Mouse (Mus musculus) liver, embryonic 15.5 days (tissue): ENCODE data around the gene Tbx2. TPM values are rescaled to one million over a fixed set of nuclear protein-coding genes. Genes with fewer than 3 reads are reported as not detected.

Experiments used
- ATAC-seq: fragments of 200-750 bp; cut with Nextera tagmentation; 2 replicates; pipeline ENCODE4 v1.8.0; 2017; ENCODE audit warnings: moderate number of reproducible peaks, mild to moderate bottlenecking, moderate library complexity; ENCODE audit not compliant: insufficient read depth
- H3K27ac ChIP-seq: fragments of 300-500 bp; sonication (generic); replicated peaks from 2 replicates; pipeline ENCODE4 v1.5.1; 2015; ENCODE audit warnings: mild to moderate bottlenecking, inconsistent platforms
- H3K27me3 ChIP-seq: fragments of 300-500 bp; sonication (generic); 2 replicates; pipeline ENCODE4 v1.6.1; 2015; ENCODE audit warnings: mild to moderate bottlenecking, inconsistent platforms
- H3K36me3 ChIP-seq: fragments of 300-500 bp; sonication (generic); replicated peaks from 2 replicates; pipeline ENCODE4 v1.6.1; 2015; ENCODE audit warnings: moderate library complexity, mild to moderate bottlenecking, inconsistent platforms
- H3K4me1 ChIP-seq: fragments of 300-500 bp; sonication (generic); replicated peaks from 2 replicates; pipeline ENCODE4 v1.6.1; 2015; ENCODE audit warnings: inconsistent platforms
- H3K4me2 ChIP-seq: fragments of 300-500 bp; sonication (generic); 2 replicates; pipeline ENCODE4 v1.6.1; 2015; ENCODE audit warnings: moderate library complexity, mild to moderate bottlenecking, inconsistent platforms
- H3K4me3 ChIP-seq: fragments of 300-500 bp; sonication (generic); replicated peaks from 2 replicates; pipeline ENCODE4 v1.5.1; 2015; ENCODE audit warnings: mild to moderate bottlenecking, inconsistent platforms
- H3K9ac ChIP-seq: fragments of 300-500 bp; sonication (generic); 2 replicates; pipeline ENCODE4 v1.6.1; 2015; ENCODE audit warnings: moderate library complexity, mild to moderate bottlenecking, inconsistent platforms
- H3K9me3 ChIP-seq: fragments of 300-500 bp; sonication (generic); replicated peaks from 2 replicates; pipeline ENCODE4 v1.6.1; 2016; ENCODE audit warnings: inconsistent platforms
- WGBS: fragments of 180-500 bp; shearing (Covaris S2); methylation state at CpG from one replicate; pipeline ENCODE4 v1.1.7; 2015; ENCODE audit warnings: mixed read lengths; ENCODE audit not compliant: insufficient replicate concordance; 5-methylcytosine and 5-hydroxymethylcytosine counted together
- polyA plus RNA-seq: library from polyadenylated mRNA; unstranded; fragments of >200 nt; fragmentation: Nextera tagmentation; extraction: Ambion mirVana; gene quantifications from 2 replicates; pipeline ENCODE4 v1.2.1, GENCODE M21; 2015

The Tbx2 gene
- polyA plus RNA-seq, 1 experiment from 2014 or later = 0.45 TPM

- Histone ChIP-seq H3K9ac (no peak overlapping the region), H3K4me3 (0 out of 2 replicates have a peak overlapping the region, but pooled peaks have one; percentile 2), H3K4me1 (peaks cover 41% of the 10 kb centered on the region), H3K36me3 (no peaks in the 10 kb centered on the region), H3K4me2 (no peak overlapping the region), H3K9me3 (no peaks in the 10 kb centered on the region), H3K27me3 (peaks cover 100% of the 10 kb centered on the region), H3K27ac (no peak overlapping the region)
- WGBS = 8% methylated on average over 27 of the region's 27 CpGs
- ATAC-seq = no peak
These were observed 7.9 kb downstream of the Tbx2 start for GRCm38 (mm10) chr11:85840031-85840802.

- no peaks in the 10 kb centered on the region for H3K36me3 ChIP-seq
- H3K27ac ChIP-seq = no peak overlapping the region
- 0 out of 2 replicates have a peak overlapping the region, but pooled peaks have one; percentile 2 for H3K4me3 ChIP-seq
- no peaks in the 10 kb centered on the region for H3K9me3 ChIP-seq
- no peak overlapping the region for H3K4me2 ChIP-seq
- peaks cover 100% of the 10 kb centered on the region for H3K27me3 ChIP-seq
- H3K4me1 ChIP-seq = peaks cover 41% of the 10 kb centered on the region
- no peak overlapping the region for H3K9ac ChIP-seq
- 6% methylated on average over 21 of the region's 21 CpGs for WGBS
- ATAC-seq = no peak
These were observed 8.4 kb downstream of the Tbx2 start for GRCm38 (mm10) chr11:85840803-85841145.

- peaks cover 41% of the 10 kb centered on the region for H3K4me1 ChIP-seq
- WGBS = 12% methylated on average over 8 of the region's 8 CpGs
- H3K27ac ChIP-seq = no peak overlapping the region
- peaks cover 100% of the 10 kb centered on the region for H3K27me3 ChIP-seq
- no peak overlapping the region for H3K4me3 ChIP-seq
- ATAC-seq = no peak
- H3K9ac ChIP-seq = no peak overlapping the region
- H3K9me3 ChIP-seq = no peaks in the 10 kb centered on the region
- no peak overlapping the region for H3K4me2 ChIP-seq
- no peaks in the 10 kb centered on the region for H3K36me3 ChIP-seq
These were observed 8.9 kb downstream of the Tbx2 start for GRCm38 (mm10) chr11:85841211-85841681.

GRCm38 (mm10) chr11:85841980-85842379, 9.6 kb downstream of the Tbx2 start:
- H3K4me2 ChIP-seq = peak overlapping the region; percentile 52
- no peak overlapping the region for H3K27ac ChIP-seq
- H3K4me3 ChIP-seq = peak overlapping the region; percentile 35; the same call in 1 of the 2 replicates
- WGBS = under 1% methylated on average over 31 of the region's 32 CpGs
- H3K4me1 ChIP-seq = peaks cover 41% of the 10 kb centered on the region
- peak; percentile 23; the same call in 1 of the 2 replicates for ATAC-seq
- no peak overlapping the region for H3K9ac ChIP-seq
- no peaks in the 10 kb centered on the region for H3K36me3 ChIP-seq
- peaks cover 100% of the 10 kb centered on the region for H3K27me3 ChIP-seq
- no peaks in the 10 kb centered on the region for H3K9me3 ChIP-seq

- no peak for ATAC-seq
- peak overlapping the region; percentile 68 for H3K4me2 ChIP-seq
- no peaks in the 10 kb centered on the region for H3K36me3 ChIP-seq
- H3K4me1 ChIP-seq = peaks cover 41% of the 10 kb centered on the region
- 8% methylated on average over 24 of the region's 24 CpGs for WGBS
- H3K4me3 ChIP-seq = peak overlapping the region; percentile 51
- H3K27me3 ChIP-seq = peaks cover 96% of the 10 kb centered on the region
- no peak overlapping the region for H3K27ac ChIP-seq
- H3K9ac ChIP-seq = no peak overlapping the region
- H3K9me3 ChIP-seq = no peaks in the 10 kb centered on the region
These were observed 10.4 kb downstream of the Tbx2 start for GRCm38 (mm10) chr11:85842596-85843346.

DNA sequence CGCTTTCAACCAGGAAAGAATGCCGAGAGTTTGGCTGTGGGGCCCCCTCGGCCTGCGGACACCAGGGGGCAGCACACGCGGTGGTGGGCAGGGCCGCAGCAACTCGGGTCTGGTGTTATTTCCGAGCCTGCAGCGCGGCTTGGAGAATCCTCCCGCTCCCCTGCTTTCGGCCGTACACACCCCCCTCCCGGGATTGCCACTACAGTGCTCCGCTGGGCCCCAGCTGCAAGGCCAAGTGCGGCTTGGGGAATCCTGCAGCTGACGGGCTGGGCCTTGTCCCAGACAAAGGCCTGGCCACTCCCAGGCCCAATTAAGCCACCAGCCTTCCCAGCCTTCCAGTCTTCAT, 11.0 kb downstream of the Tbx2 start:
- H3K9ac ChIP-seq = peak overlapping the region; percentile 19; the same call in 1 of the 2 replicates
- ATAC-seq = peak; percentile 43; the same call in 1 of the 2 replicates
- H3K27ac ChIP-seq = no peak overlapping the region
- H3K4me2 ChIP-seq = peak overlapping the region; percentile 68
- peak overlapping the region; percentile 51 for H3K4me3 ChIP-seq
- WGBS = 1% methylated on average over 18 of the region's 18 CpGs
- H3K27me3 ChIP-seq = peaks cover 95% of the 10 kb centered on the region
- no peaks in the 10 kb centered on the region for H3K9me3 ChIP-seq
- peaks cover 37% of the 10 kb centered on the region for H3K4me1 ChIP-seq
- H3K36me3 ChIP-seq = no peaks in the 10 kb centered on the region

- Histone ChIP-seq H3K27ac (no peak overlapping the region), H3K9ac (peak overlapping the region; percentile 10; the same call in 1 of the 2 replicates), H3K4me2 (peak overlapping the region; percentile 68), H3K9me3 (no peaks in the 10 kb centered on the region), H3K27me3 (peaks cover 94% of the 10 kb centered on the region), H3K4me1 (peaks cover 37% of the 10 kb centered on the region), H3K36me3 (no peaks in the 10 kb centered on the region), H3K4me3 (peak overlapping the region; percentile 51)
- WGBS = under 1% methylated on average over 54 of the region's 54 CpGs
- 0 out of 2 replicates have a peak, but pooled peaks have one; percentile 17 for ATAC-seq
These were observed 12.0 kb downstream of the Tbx2 start for GRCm38 (mm10) chr11:85844144-85844965.

DNA sequence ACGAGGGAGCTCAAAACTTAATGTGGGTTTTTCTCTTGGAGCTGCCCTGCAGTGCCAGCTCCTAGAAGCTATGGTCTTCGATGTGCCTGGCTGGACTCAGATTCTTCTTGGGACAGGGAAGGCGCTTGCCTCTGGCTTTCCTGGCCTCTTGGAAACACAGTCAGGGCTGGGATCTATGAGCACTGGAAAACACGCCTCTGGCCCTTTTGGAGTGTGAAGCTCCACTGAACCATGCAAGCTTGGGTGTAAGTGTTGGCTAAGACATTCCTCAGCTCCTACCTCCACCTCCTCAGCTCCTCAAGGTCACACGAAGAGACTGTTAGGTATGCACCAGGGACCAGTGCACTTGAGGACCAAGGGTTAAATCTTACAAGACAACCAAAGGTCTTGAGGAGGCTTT, 12.6 kb downstream of the Tbx2 start:
- no peak overlapping the region for H3K27ac ChIP-seq
- H3K4me1 ChIP-seq = peaks cover 37% of the 10 kb centered on the region
- H3K9me3 ChIP-seq = no peaks in the 10 kb centered on the region
- WGBS = 31% methylated on average over 5 of the region's 5 CpGs
- H3K4me2 ChIP-seq = no peak overlapping the region; the same call in 1 of the 2 replicates
- no peak overlapping the region for H3K9ac ChIP-seq
- ATAC-seq = no peak
- no peak overlapping the region for H3K4me3 ChIP-seq
- H3K27me3 ChIP-seq = peaks cover 89% of the 10 kb centered on the region
- no peaks in the 10 kb centered on the region for H3K36me3 ChIP-seq

- no peak for ATAC-seq
- Histone ChIP-seq H3K27ac (no peak overlapping the region), H3K9me3 (no peaks in the 10 kb centered on the region), H3K9ac (no peak overlapping the region), H3K4me3 (no peak overlapping the region), H3K4me2 (no peak overlapping the region), H3K4me1 (peaks cover 31% of the 10 kb centered on the region), H3K27me3 (peaks cover 89% of the 10 kb centered on the region), H3K36me3 (no peaks in the 10 kb centered on the region)
- 43% methylated on average over 5 of the region's 5 CpGs for WGBS
These were observed 13.6 kb downstream of the Tbx2 start for GRCm38 (mm10) chr11:85845921-85846320.

GRCm38 (mm10) chr11:85846509-85846908, 14.2 kb downstream of the Tbx2 start:
- Histone ChIP-seq H3K27me3 (peaks cover 89% of the 10 kb centered on the region), H3K9ac (no peak overlapping the region), H3K36me3 (no peaks in the 10 kb centered on the region), H3K4me2 (no peak overlapping the region), H3K9me3 (no peaks in the 10 kb centered on the region), H3K27ac (no peak overlapping the region), H3K4me3 (no peak overlapping the region), H3K4me1 (peaks cover 26% of the 10 kb centered on the region)
- 51% methylated on average over 4 of the region's 4 CpGs for WGBS
- no peak for ATAC-seq
